Mouse (Mus musculus) lung, adult 2 months (tissue): Measurements from ENCODE around the gene Pla2g15.

Experiments
- CTCF ChIP-seq: fragments of 200-500 bp; IDR thresholded peaks from 2 replicates; pipeline ENCODE4 v1.5.1; 2011; ENCODE audit warnings: mild to moderate bottlenecking, low read length, control low read depth; ENCODE audit not compliant: insufficient read depth
- POLR2A ChIP-seq: fragments of 200-500 bp; IDR thresholded peaks from 2 replicates; pipeline ENCODE4 v1.6.1; 2011; ENCODE audit warnings: low read depth, mild to moderate bottlenecking, control low read depth, low read length, borderline replicate concordance; ENCODE audit errors: extremely low read depth

DNA sequence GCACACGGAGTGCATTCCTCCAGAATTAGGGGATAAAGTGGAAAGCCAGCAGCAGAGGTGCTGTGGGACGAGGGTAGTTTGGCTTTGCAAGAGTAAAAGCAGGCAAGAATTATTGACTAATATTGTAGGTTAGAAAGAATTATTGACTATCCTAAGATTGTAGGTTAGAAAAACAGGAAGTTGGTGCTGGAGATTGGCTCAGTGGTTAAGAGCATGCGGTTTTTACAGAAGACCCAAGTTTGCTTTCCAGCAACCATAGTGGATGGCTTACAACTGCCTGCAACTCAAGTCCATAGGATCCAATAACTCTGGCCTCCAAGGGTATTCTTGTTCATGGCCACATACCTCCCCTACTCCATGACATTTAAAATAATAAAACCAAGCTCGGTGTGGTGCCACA, 4.2 kb upstream of the Pla2g15 start:
- no peak for TF ChIP-seq POLR2A
- no peak for TF ChIP-seq CTCF
